Mouse (Mus musculus) heart, embryonic 13.5 days (tissue): Measurements from ENCODE around the gene Pou6f1. TPM values are rescaled to one million over a fixed set of nuclear protein-coding genes. Genes with fewer than 3 reads are reported as not detected.

Experiments used
- ATAC-seq: fragments of 200-750 bp; cut with Nextera tagmentation; 2 replicates; pipeline ENCODE4 v1.8.0; 2017; ENCODE audit warnings: moderate TSS enrichment; ENCODE audit not compliant: insufficient number of reproducible peaks, low FRiP score, low TSS enrichment; ENCODE audit errors: extremely low read depth
- H3K27ac ChIP-seq: fragments of 300-500 bp; sonication (generic); replicated peaks from 2 replicates; pipeline ENCODE4 v1.5.1; 2015; ENCODE audit warnings: moderate library complexity, mild to moderate bottlenecking, inconsistent platforms
- H3K27me3 ChIP-seq: fragments of 300-500 bp; sonication (generic); replicated peaks from 2 replicates; pipeline ENCODE4 v1.6.1; 2015; ENCODE audit warnings: mild to moderate bottlenecking, inconsistent platforms
- H3K36me3 ChIP-seq: fragments of 300-500 bp; sonication (generic); 2 replicates; pipeline ENCODE4 v1.6.1; 2015; ENCODE audit warnings: mild to moderate bottlenecking, inconsistent platforms
- H3K4me1 ChIP-seq: fragments of 300-500 bp; sonication (generic); 2 replicates; pipeline ENCODE4 v1.6.1; 2015; ENCODE audit warnings: inconsistent platforms
- H3K4me2 ChIP-seq: fragments of 300-500 bp; sonication (generic); 2 replicates; pipeline ENCODE4 v1.6.1; 2015; ENCODE audit warnings: inconsistent platforms, mild to moderate bottlenecking, moderate library complexity
- H3K4me3 ChIP-seq: fragments of 300-500 bp; sonication (generic); 2 replicates; pipeline ENCODE4 v1.5.1; 2015; ENCODE audit warnings: moderate library complexity, mild to moderate bottlenecking, inconsistent platforms
- H3K9ac ChIP-seq: fragments of 300-500 bp; sonication (generic); 2 replicates; pipeline ENCODE4 v1.6.1; 2015; ENCODE audit warnings: inconsistent platforms, mild to moderate bottlenecking, moderate library complexity
- H3K9me3 ChIP-seq: fragments of 300-500 bp; sonication (generic); 2 replicates; pipeline ENCODE4 v1.6.1; 2016; ENCODE audit warnings: inconsistent platforms
- WGBS: fragments of 180-500 bp; shearing (Covaris S2); methylation state at CpG from one replicate; pipeline ENCODE4 v1.1.7; 2015; ENCODE audit warnings: mixed read lengths; 5-methylcytosine and 5-hydroxymethylcytosine counted together
- polyA plus RNA-seq: library from polyadenylated mRNA; unstranded; fragments of >200 nt; fragmentation: Nextera tagmentation; extraction: Ambion mirVana; gene quantifications from 2 replicates; pipeline ENCODE4 v1.2.1, GENCODE M21; 2015

The Pou6f1 gene
- polyA plus RNA-seq, 1 experiment from 2014 or later: 4.4 TPM

GRCm38 (mm10) chr15:100600047-100600695 is 387 bp upstream of the Pou6f1 start:
- H3K4me1 ChIP-seq: peaks cover 22% of the 10 kb centered on the region
- ATAC-seq: peak; percentile 38; the same call in 1 of the 2 replicates
- no peaks in the 10 kb centered on the region for H3K36me3 ChIP-seq
- peaks cover 31% of the 10 kb centered on the region for H3K27me3 ChIP-seq
- peak overlapping the region; percentile 75 for H3K4me2 ChIP-seq
- no peaks in the 10 kb centered on the region for H3K9me3 ChIP-seq
- peak overlapping the region; percentile 94 for H3K9ac ChIP-seq
- H3K4me3 ChIP-seq: peak overlapping the region; percentile 84
- WGBS: 2% methylated on average over 33 of the region's 35 CpGs
- H3K27ac ChIP-seq: peak overlapping the region; percentile 63; the same call in 1 of the 2 replicates

GRCm38 (mm10) chr15:100598883-100599275 is 905 bp downstream of the Pou6f1 start:
- Histone ChIP-seq H3K4me2 (peak overlapping the region; percentile 75), H3K27ac (peak overlapping the region; percentile 63; the same call in 1 of the 2 replicates), H3K9me3 (no peaks in the 10 kb centered on the region), H3K9ac (peak overlapping the region; percentile 94), H3K4me1 (peaks cover 16% of the 10 kb centered on the region), H3K27me3 (peaks cover 31% of the 10 kb centered on the region), H3K36me3 (no peaks in the 10 kb centered on the region), H3K4me3 (peak overlapping the region; percentile 84)
- WGBS: 1% methylated on average over 12 of the region's 12 CpGs
- ATAC-seq: no peak

GRCm38 (mm10) chr15:100598287-100598882 is 1.4 kb downstream of the Pou6f1 start:
- WGBS: 20% methylated on average over 9 of the region's 9 CpGs

GRCm38 (mm10) chr15:100592817-100593216 is 7.0 kb downstream of the Pou6f1 start:
- H3K4me1 ChIP-seq: no peaks in the 10 kb centered on the region
- H3K27ac ChIP-seq: no peak overlapping the region
- H3K36me3 ChIP-seq: no peaks in the 10 kb centered on the region; the same call in 1 of the 2 replicates
- ATAC-seq: no peak
- no peak overlapping the region for H3K9ac ChIP-seq
- 75% methylated on average over 6 of the region's 6 CpGs for WGBS
- no peak overlapping the region for H3K4me3 ChIP-seq
- no peaks in the 10 kb centered on the region for H3K9me3 ChIP-seq
- H3K27me3 ChIP-seq: no peaks in the 10 kb centered on the region
- H3K4me2 ChIP-seq: no peak overlapping the region

More at GRCm38 (mm10) chr15:100598287-100598882, 1.4 kb downstream of the Pou6f1 start:
- Histone ChIP-seq H3K4me3 (peak overlapping the region; percentile 84), H3K4me2 (peak overlapping the region; percentile 75), H3K36me3 (no peaks in the 10 kb centered on the region), H3K4me1 (peaks cover 16% of the 10 kb centered on the region), H3K27me3 (peaks cover 26% of the 10 kb centered on the region), H3K9me3 (no peaks in the 10 kb centered on the region), H3K9ac (peak overlapping the region; percentile 94), H3K27ac (0 out of 2 replicates have a peak overlapping the region, but pooled peaks have one; percentile 63)
- no peak for ATAC-seq

- 69% methylated on average over 8 of the region's 8 CpGs for WGBS
- H3K4me2 ChIP-seq: no peak overlapping the region
- H3K27me3 ChIP-seq: no peaks in the 10 kb centered on the region
- no peaks in the 10 kb centered on the region for H3K4me1 ChIP-seq
- no peaks in the 10 kb centered on the region for H3K9me3 ChIP-seq
- ATAC-seq: no peak
- H3K9ac ChIP-seq: no peak overlapping the region
- H3K4me3 ChIP-seq: no peak overlapping the region
- H3K36me3 ChIP-seq: peaks cover 15% of the 10 kb centered on the region
- no peak overlapping the region for H3K27ac ChIP-seq
Observed at GRCm38 (mm10) chr15:100590436-100590835, 9.3 kb downstream of the Pou6f1 start.

- no peak overlapping the region for H3K4me3 ChIP-seq
- no peaks in the 10 kb centered on the region for H3K4me1 ChIP-seq
- no peak for ATAC-seq
- H3K27me3 ChIP-seq: no peaks in the 10 kb centered on the region
- no peak overlapping the region for H3K9ac ChIP-seq
- H3K27ac ChIP-seq: no peak overlapping the region
- H3K36me3 ChIP-seq: peaks cover 18% of the 10 kb centered on the region
- 81% methylated on average over 6 of the region's 6 CpGs for WGBS
- no peak overlapping the region for H3K4me2 ChIP-seq
- H3K9me3 ChIP-seq: no peaks in the 10 kb centered on the region
Observed at GRCm38 (mm10) chr15:100588297-100588696, 11.5 kb downstream of the Pou6f1 start.

- H3K9me3 ChIP-seq: no peaks in the 10 kb centered on the region
- WGBS: 71% methylated on average over 4 of the region's 4 CpGs
- no peak overlapping the region for H3K27ac ChIP-seq
- no peaks in the 10 kb centered on the region for H3K27me3 ChIP-seq
- H3K4me3 ChIP-seq: no peak overlapping the region
- ATAC-seq: no peak
- H3K9ac ChIP-seq: no peak overlapping the region
- no peak overlapping the region for H3K4me2 ChIP-seq
- no peaks in the 10 kb centered on the region for H3K4me1 ChIP-seq
- peaks cover 18% of the 10 kb centered on the region for H3K36me3 ChIP-seq
Observed at GRCm38 (mm10) chr15:100587166-100587565, 12.6 kb downstream of the Pou6f1 start.

- Histone ChIP-seq H3K27me3 (no peaks in the 10 kb centered on the region), H3K9me3 (no peaks in the 10 kb centered on the region), H3K27ac (no peak overlapping the region), H3K4me2 (no peak overlapping the region), H3K4me3 (no peak overlapping the region), H3K36me3 (peaks cover 22% of the 10 kb centered on the region), H3K9ac (no peak overlapping the region), H3K4me1 (no peaks in the 10 kb centered on the region)
- 90% methylated on average over 16 of the region's 16 CpGs for WGBS
- no peak for ATAC-seq
Observed at GRCm38 (mm10) chr15:100585931-100586330, 13.9 kb downstream of the Pou6f1 start.

- Histone ChIP-seq H3K4me1 (no peaks in the 10 kb centered on the region), H3K9ac (no peak overlapping the region), H3K27me3 (no peaks in the 10 kb centered on the region), H3K4me3 (no peak overlapping the region), H3K36me3 (peaks cover 27% of the 10 kb centered on the region), H3K27ac (no peak overlapping the region), H3K9me3 (no peaks in the 10 kb centered on the region), H3K4me2 (no peak overlapping the region)
- 78% methylated on average over 10 of the region's 10 CpGs for WGBS
- no peak for ATAC-seq
Observed at GRCm38 (mm10) chr15:100580108-100580507, 19.7 kb downstream of the Pou6f1 start.

GRCm38 (mm10) chr15:100577972-100578371 is 21.8 kb downstream of the Pou6f1 start:
- no peak for ATAC-seq
- 81% methylated on average over 16 of the region's 16 CpGs for WGBS
- Histone ChIP-seq H3K4me2 (no peak overlapping the region), H3K4me1 (peaks cover 14% of the 10 kb centered on the region), H3K36me3 (peaks cover 27% of the 10 kb centered on the region), H3K4me3 (no peak overlapping the region), H3K27me3 (no peaks in the 10 kb centered on the region), H3K27ac (no peak overlapping the region), H3K9ac (no peak overlapping the region), H3K9me3 (no peaks in the 10 kb centered on the region)

GRCm38 (mm10) chr15:100576810-100577209 is 23.0 kb downstream of the Pou6f1 start:
- no peaks in the 10 kb centered on the region for H3K27me3 ChIP-seq

GRCm38 (mm10) chr15:100576392-100576791 is 23.4 kb downstream of the Pou6f1 start:
- WGBS: 77% methylated on average over 6 of the region's 6 CpGs
- Histone ChIP-seq H3K9me3 (no peaks in the 10 kb centered on the region), H3K4me3 (no peak overlapping the region), H3K36me3 (peaks cover 27% of the 10 kb centered on the region), H3K9ac (no peak overlapping the region), H3K27me3 (no peaks in the 10 kb centered on the region), H3K4me1 (peaks cover 14% of the 10 kb centered on the region), H3K27ac (no peak overlapping the region), H3K4me2 (no peak overlapping the region)
- ATAC-seq: no peak

More at GRCm38 (mm10) chr15:100576810-100577209, 23.0 kb downstream of the Pou6f1 start:
- 72% methylated on average over 6 of the region's 6 CpGs for WGBS
- Histone ChIP-seq H3K9ac (no peak overlapping the region), H3K27ac (no peak overlapping the region), H3K4me2 (no peak overlapping the region), H3K4me1 (peaks cover 14% of the 10 kb centered on the region), H3K4me3 (no peak overlapping the region), H3K36me3 (peaks cover 27% of the 10 kb centered on the region), H3K9me3 (no peaks in the 10 kb centered on the region)
- ATAC-seq: no peak
